ENCODE assay signal across 10 mouse cellular contexts in genomic region chrX:169112662-169113061, GRCm38 (mm10).
DNase-seq lines count a peak whose midpoint lies in the region; ATAC-seq and TF ChIP-seq lines count a peak whose summit lies in the region.
"Had no signal": no experiment of that assay in that cellular context is flagged by ENCODE, and none has a peak within 500 bp of the region (broad histone marks: within the 10 kb centered on the region; RNA-seq: fewer than 3 reads in every experiment).

No protein-coding gene starts in this region.

- intact Hi-C loops in gastrocnemius, adult 2 months (cut with DNase I) = no loop called here

- peak; percentile 25 for DNase-seq in 3134 (ENCODE audit: extremely low read depth, insufficient read length, low spot score)
- DNase-seq in gastrocnemius, adult 2 months = peak; percentile 51
- peak; percentile 48 to 52 for DNase-seq in kidney, postnatal 25 days
- no peak for DNase-seq in frontal cortex, postnatal 25 days (ENCODE audit: low spot score in 2 of 2)
- DNase-seq in left cerebral cortex, adult 11 months (ENCODE audit: low spot score) = no peak
- DNase-seq: adrenal gland, postnatal 25 days had no signal

- WGBS in hindbrain, embryonic 16.5 days = 61% methylated on average over 4 of the region's 4 CpGs
- WGBS in hindbrain, embryonic 13.5 days = 73% methylated on average over 4 of the region's 4 CpGs

- H3K9me3 ChIP-seq in hindbrain, embryonic 16.5 days (ENCODE audit: control insufficient read depth, low read length) = no peaks in the 10 kb centered on the region
- H3K9me3 ChIP-seq in hindbrain, embryonic 13.5 days = no peaks in the 10 kb centered on the region

- H3K4me2 ChIP-seq in hindbrain, embryonic 16.5 days (ENCODE audit: low read length) = no peak overlapping the region
- no peak overlapping the region for H3K4me2 ChIP-seq in hindbrain, embryonic 13.5 days

- TF ChIP-seq CTCF in gastrocnemius, adult 2 months (IDR thresholded peaks at IDR 0.05) = no peak

- no peaks in the 10 kb centered on the region for H3K36me3 ChIP-seq in hindbrain, embryonic 16.5 days (ENCODE audit: control insufficient read depth, insufficient read depth, low read length)
- H3K36me3 ChIP-seq in hindbrain, embryonic 13.5 days = no peaks in the 10 kb centered on the region

- H3K4me3 ChIP-seq in hindbrain, embryonic 16.5 days (ENCODE audit: low read length) = no peak overlapping the region
- H3K4me3 ChIP-seq in hindbrain, embryonic 13.5 days = no peak overlapping the region
- no peak overlapping the region for H3K4me3 ChIP-seq in gastrocnemius, adult 2 months

- no peak overlapping the region for H3K27ac ChIP-seq in hindbrain, embryonic 16.5 days (ENCODE audit: low read depth, low read length)
- no peak overlapping the region for H3K27ac ChIP-seq in hindbrain, embryonic 13.5 days
- peak overlapping the region; percentile 38; the same call in 1 of the 2 replicates for H3K27ac ChIP-seq in gastrocnemius, adult 2 months

- H3K27me3 ChIP-seq in hindbrain, embryonic 16.5 days (replicated peaks; ENCODE audit: control insufficient read depth, insufficient read depth, low read length) = no peaks in the 10 kb centered on the region
- H3K27me3 ChIP-seq in hindbrain, embryonic 13.5 days = peaks cover 10% of the 10 kb centered on the region; the same call in 1 of the 2 replicates

- peak; percentile 48; the same call in 1 of the 2 replicates for ATAC-seq in hindbrain, embryonic 16.5 days
- ATAC-seq in hindbrain, embryonic 13.5 days (ENCODE audit: low FRiP score) = no peak
- ATAC-seq in monocyte, adult 5-6 weeks (replicated peaks; ENCODE audit: insufficient number of reproducible peaks, low FRiP score, low TSS enrichment, poor library complexity, severe bottlenecking) = no peak
- ATAC-seq: midbrain, embryonic 16.5 days had no signal

- H3K9ac ChIP-seq in hindbrain, embryonic 16.5 days (ENCODE audit: low read depth, low read length) = no peak overlapping the region
- H3K9ac ChIP-seq in hindbrain, embryonic 13.5 days = no peak overlapping the region

- H3K4me1 ChIP-seq in hindbrain, embryonic 16.5 days (ENCODE audit: control insufficient read depth, insufficient read depth, low read depth, low read length) = no peaks in the 10 kb centered on the region
- no peaks in the 10 kb centered on the region for H3K4me1 ChIP-seq in hindbrain, embryonic 13.5 days (replicated peaks)

Comparison
In these comparisons a context has a peak if more than half of its experiments do, and no peak if none do; other contexts are left out.
1. DNase-seq: peak in 3134 (single experiment), gastrocnemius, adult 2 months (single experiment) and kidney, postnatal 25 days (2 of 2); none in frontal cortex, postnatal 25 days (0 of 2) and left cerebral cortex, adult 11 months (single experiment).